In genomic region chr5:135264548-135264947, GRCm38 (mm10) we compare ENCODE assay signal across 8 mouse cellular contexts. TPM values are rescaled to one million over a fixed set of nuclear protein-coding genes. Genes with fewer than 3 reads are reported as not detected.
A peak's percentile ranks its signal among the peaks of the same experiment; 100 is the strongest.
DNase-seq lines count a peak whose midpoint lies in the region; ATAC-seq and TF ChIP-seq lines count a peak whose summit lies in the region.
"Had no signal": no experiment of that assay in that cellular context is flagged by ENCODE, and none has a peak within 500 bp of the region (broad histone marks: within the 10 kb centered on the region; RNA-seq: fewer than 3 reads in every experiment).

No protein-coding gene starts in this region.

- H3K27me3 ChIP-seq in E14TG2a.4 (ENCODE audit: insufficient read depth, low read length): peaks cover 14% of the 10 kb centered on the region
- H3K27me3 ChIP-seq in hindbrain, postnatal 0 days (ENCODE audit: insufficient read depth, low read length): no peaks in the 10 kb centered on the region
- H3K27me3 ChIP-seq in megakaryocyte, embryonic 14.5 days (replicated peaks): peaks cover 24% of the 10 kb centered on the region

- peak overlapping the region; percentile 76 for H3K27ac ChIP-seq in hindbrain, postnatal 0 days

- peak; percentile 57 for DNase-seq in embryo, embryonic 11 days
- DNase-seq in hindbrain, postnatal 0 days (ENCODE audit: low spot score): peak; percentile 23
- peak; percentile 65 for DNase-seq in thymus, postnatal 4 days
- no peak for DNase-seq in ovary, adult 18-20 months (ENCODE audit: low spot score)
- DNase-seq in adrenal gland, adult 8-10 months: no peak

- H3K4me2 ChIP-seq in hindbrain, postnatal 0 days (ENCODE audit: low read depth, low read length): peak overlapping the region; percentile 28; the same call in 1 of the 2 replicates

- no peaks in the 10 kb centered on the region for H3K9me3 ChIP-seq in E14TG2a.4 (ENCODE audit: low read length)
- no peaks in the 10 kb centered on the region for H3K9me3 ChIP-seq in hindbrain, postnatal 0 days (ENCODE audit: low read length)
- H3K9me3 ChIP-seq in megakaryocyte, embryonic 14.5 days: peaks cover 8% of the 10 kb centered on the region

- TF ChIP-seq CTCF in E14TG2a.4 (conservative IDR thresholded peaks at IDR 0.05; ENCODE audit: low read length): no peak
- TF ChIP-seq CTCF in hindbrain, postnatal 0 days (IDR thresholded peaks at IDR 0.05; ENCODE audit: low read depth): no peak

- H3K9ac ChIP-seq in hindbrain, postnatal 0 days (replicated peaks; ENCODE audit: low read length): no peak overlapping the region

- peak; percentile 57; the same call in 1 of the 2 replicates for ATAC-seq in hindbrain, postnatal 0 days

- 30% methylated on average over 9 of the region's 9 CpGs for WGBS in hindbrain, postnatal 0 days

- peak overlapping the region; percentile 69 for H3K4me3 ChIP-seq in E14TG2a.4 (replicated peaks; ENCODE audit: low read length)
- H3K4me3 ChIP-seq in hindbrain, postnatal 0 days (ENCODE audit: low read length): no peak overlapping the region
- H3K4me3 ChIP-seq in megakaryocyte, embryonic 14.5 days (replicated peaks): peak overlapping the region; percentile 11
- H3K4me3 ChIP-seq: myocyte had no signal

- H3K4me1 ChIP-seq in E14TG2a.4 (replicated peaks; ENCODE audit: low read depth, low read length): peaks cover 20% of the 10 kb centered on the region
- no peaks in the 10 kb centered on the region for H3K4me1 ChIP-seq in hindbrain, postnatal 0 days (ENCODE audit: insufficient read depth, low read length)
- H3K4me1 ChIP-seq in megakaryocyte, embryonic 14.5 days: peaks cover 15% of the 10 kb centered on the region

- no peaks in the 10 kb centered on the region for H3K36me3 ChIP-seq in E14TG2a.4 (ENCODE audit: insufficient read depth, low read length)
- no peaks in the 10 kb centered on the region for H3K36me3 ChIP-seq in hindbrain, postnatal 0 days (ENCODE audit: insufficient read depth, low read length)
- no peaks in the 10 kb centered on the region for H3K36me3 ChIP-seq in megakaryocyte, embryonic 14.5 days (replicated peaks; ENCODE audit: low read length)

RNA-seq across cellular contexts. Expression of gene Fzd9, which starts 13.5 kb away (rescaled TPM):
- total RNA-seq in hindbrain, postnatal 0 days (2014; rRNA removed): 35.1 and 49.8 TPM in 2 replicates
- polyA plus RNA-seq in hindbrain, postnatal 0 days (2015; fragmentation: Nextera tagmentation; extraction: Ambion mirVana): 18.0 TPM in 2 replicates
- polyA plus RNA-seq in megakaryocyte, embryonic 14.5 days (2012; ENCODE audit: insufficient read depth, low replicate concordance): 0.40 and 1.7 TPM in 2 replicates
- total RNA-seq in adrenal gland, adult 8-10 months (2022): 10 to 100 TPM in 1 of 4 experiments, 1 to 10 TPM in 3; 2.8 to 10.5 (median 6.3) TPM

Comparison
In these comparisons a context has a peak if more than half of its experiments do, and no peak if none do; other contexts are left out.
1. DNase-seq: peak in embryo, embryonic 11 days (single experiment), hindbrain, postnatal 0 days (single experiment) and thymus, postnatal 4 days (single experiment); none in ovary, adult 18-20 months (single experiment) and adrenal gland, adult 8-10 months (single experiment).